Mouse (Mus musculus) kidney, adult 11 months (tissue): ENCODE measurements around the gene Rsbn1.

Experiments
- DNase-seq: peaks from one replicate; pipeline ENCODE4 v3.0.0; 2022

Rsbn1 gene

DNA sequence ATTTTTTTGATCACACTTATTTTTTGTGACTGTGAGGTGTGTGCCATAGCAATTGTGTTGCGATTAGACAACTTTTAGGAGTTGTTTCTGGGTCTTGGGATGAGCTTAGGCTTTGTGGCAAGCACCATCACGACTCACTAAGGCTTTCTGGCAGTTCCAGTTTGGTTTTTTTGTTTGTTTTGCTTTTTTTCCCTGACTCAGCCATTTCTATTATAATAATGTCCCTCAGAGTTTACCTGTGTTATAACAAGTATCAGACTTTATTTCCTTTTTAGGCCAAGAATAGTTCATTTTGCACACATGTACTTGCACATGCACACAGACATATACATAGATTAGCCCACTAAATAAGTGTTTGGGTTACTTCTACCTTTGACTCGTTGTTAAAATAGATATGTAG is 46.7 kb downstream of the Rsbn1 start:
- no peak for DNase-seq

- no peak for DNase-seq
Measured at GRCm38 (mm10) chr3:103967231-103967630, 53.3 kb downstream of the Rsbn1 start.

GRCm38 (mm10) chr3:103967861-103968691 is 54.2 kb downstream of the Rsbn1 start, which contains the start of gene Phtf1:
Phtf1 (plus strand) TSS chr3:103968110.
- DNase-seq: peak; percentile 84

- no peak for DNase-seq
Measured at GRCm38 (mm10) chr3:103968701-103969100, 54.8 kb downstream of the Rsbn1 start.

DNA sequence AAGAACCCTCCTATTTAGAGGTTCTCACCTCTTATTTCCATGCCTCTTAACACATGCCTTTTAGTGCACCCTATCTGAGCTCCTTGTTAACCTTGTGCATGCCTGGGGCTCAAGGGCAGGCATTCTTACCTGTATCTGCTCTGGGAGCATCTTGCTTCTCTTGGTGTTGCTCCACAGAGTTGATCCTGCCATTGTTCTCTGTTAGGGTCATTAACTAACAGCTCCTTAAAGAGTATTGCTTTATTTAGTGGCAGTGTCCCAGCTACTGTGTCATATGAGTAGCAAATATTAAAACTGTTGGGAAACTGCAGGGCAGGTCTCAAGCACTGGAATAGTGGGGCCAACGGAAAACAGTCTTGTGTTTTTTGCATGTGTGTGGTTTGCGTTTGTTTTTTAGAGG is 57.2 kb downstream of the Rsbn1 start:
- no peak for DNase-seq

- DNase-seq: no peak
Measured at GRCm38 (mm10) chr3:103984556-103984955, 70.6 kb downstream of the Rsbn1 start.

- DNase-seq: no peak
Measured at GRCm38 (mm10) chr3:103985194-103985593, 71.3 kb downstream of the Rsbn1 start.

DNA sequence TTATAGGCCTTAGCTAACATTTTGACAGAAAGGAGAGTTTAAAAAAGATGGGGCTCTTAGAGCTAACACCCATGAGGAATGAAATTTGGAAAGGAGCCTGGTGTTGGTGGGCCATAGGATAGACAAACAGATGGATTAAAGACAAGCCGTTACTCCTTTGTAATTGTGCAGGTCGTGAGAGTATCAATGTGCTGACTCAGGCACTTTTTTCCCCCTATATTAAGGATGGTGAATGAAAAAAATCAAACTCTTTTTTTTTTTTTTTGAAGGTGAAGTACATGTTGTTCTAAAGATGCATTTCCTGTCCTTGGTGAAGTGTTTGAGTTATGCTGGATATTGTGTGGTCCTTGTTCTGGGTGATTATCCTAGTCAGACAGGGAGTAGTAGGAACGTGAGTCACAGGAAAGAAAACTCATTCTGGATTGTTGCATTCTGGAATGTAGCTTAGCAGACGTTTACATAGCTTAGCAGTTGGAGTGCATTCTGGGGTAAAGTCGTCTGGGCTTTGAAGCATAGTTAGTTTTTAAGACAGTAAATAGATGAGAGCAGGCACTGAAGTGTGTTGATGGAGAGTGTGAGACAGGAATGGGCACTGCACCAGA is 74.0 kb downstream of the Rsbn1 start:
- no peak for DNase-seq

DNA sequence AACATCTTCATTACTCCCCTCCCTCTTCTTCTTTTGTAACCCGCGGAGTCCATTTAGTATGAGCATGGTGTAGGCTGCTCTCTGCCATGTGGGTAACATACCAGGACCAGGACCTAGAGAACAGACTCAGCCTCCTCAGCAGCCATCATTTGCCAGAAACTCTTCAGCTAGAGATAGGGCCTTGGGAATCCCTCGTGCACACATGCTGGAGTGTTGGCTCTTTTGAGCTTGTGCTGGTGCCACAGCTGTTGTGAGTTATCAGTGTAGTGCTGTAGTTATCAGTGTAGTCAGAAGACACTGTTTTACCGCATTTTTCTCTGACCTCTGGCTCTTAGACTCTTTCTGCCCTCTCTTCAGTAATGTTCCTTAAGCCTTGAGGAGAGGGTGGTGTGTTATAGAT is 75.4 kb downstream of the Rsbn1 start:
- no peak for DNase-seq

DNA sequence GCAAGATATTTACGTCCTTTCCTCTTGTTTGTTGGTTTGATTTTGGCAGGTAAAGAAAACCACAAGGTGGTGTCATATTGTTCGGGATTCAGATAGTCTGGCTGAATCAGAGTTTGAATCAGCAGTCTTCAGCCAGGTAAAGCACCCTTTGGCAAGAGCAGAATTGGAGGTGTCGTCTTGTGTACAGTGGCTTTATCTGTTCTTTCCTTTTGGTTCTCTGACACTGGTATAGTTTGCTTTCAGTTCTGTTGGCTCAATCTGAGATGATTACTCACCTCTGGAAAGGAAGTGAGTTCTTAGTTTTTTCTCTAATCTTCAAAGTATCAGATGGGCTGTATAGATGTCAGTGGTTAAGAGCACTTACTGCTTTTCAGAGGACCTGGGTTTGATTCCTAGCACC is 77.4 kb downstream of the Rsbn1 start:
- DNase-seq: no peak

- no peak for DNase-seq
Measured at GRCm38 (mm10) chr3:103998724-103999123, 84.8 kb downstream of the Rsbn1 start.

- no peak for DNase-seq
Measured at GRCm38 (mm10) chr3:104006896-104007466, 93.1 kb downstream of the Rsbn1 start.

- DNase-seq: peak; percentile 24
Measured at GRCm38 (mm10) chr3:104007479-104007878, 93.6 kb downstream of the Rsbn1 start.

DNA sequence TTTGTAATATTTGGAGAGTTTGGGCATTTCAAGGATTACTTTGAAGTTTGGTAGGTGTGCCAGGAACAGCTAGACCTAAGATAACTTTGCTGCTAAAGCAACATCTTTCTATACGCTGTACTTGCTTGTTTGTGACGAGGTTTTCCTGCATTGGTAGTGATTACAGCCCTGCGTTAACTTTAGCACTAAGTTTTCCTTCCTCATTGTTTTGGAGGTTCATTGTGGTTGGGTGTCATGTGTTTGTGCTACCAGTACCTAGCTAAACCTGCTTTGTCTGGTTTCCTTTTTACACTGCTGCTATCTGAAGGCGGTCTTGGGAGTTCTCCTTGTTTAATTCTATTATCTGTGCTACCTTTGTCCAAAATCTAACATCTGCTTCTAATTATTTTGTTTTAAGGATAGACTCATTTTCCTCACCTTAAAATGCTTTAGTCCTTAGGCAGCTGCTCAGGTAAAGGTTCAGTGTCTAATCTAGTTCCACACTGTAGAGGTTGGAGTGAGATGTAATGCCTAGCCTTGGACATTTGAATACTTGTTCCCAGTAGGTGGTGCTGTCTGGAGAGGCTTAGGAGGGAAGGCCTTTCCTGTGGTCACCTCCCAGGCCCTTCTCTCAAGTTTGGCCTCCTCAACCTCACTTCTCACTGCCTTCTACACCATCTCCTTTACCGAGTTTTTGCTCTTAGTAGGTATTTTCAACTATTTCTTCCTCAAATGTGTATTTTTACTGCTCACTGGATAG is 96.2 kb downstream of the Rsbn1 start:
- DNase-seq: no peak

DNA sequence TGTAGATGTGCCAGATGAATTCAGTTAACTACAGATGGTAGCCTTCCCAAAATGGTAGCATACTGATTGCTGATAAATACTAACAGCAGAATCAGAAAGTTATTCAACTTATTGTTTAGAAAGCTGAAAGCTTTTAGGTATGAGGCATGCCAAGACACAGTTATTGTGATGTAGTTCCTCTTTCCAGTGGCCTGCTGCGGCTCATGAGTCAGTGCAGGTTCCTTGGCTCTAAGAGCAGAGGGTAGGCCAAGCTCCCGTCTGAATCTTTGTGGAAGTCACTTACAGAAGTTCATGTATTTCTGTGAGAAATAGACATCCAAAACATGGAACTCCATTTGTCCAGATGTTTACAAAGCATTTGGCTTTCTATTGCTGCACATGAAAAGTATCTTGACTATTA is 98.1 kb downstream of the Rsbn1 start:
- DNase-seq: no peak
